Mouse (Mus musculus): ENCODE data around the gene Tmprss5. TPM values are rescaled to one million over a fixed set of nuclear protein-coding genes. Genes with fewer than 3 reads are reported as not detected.

Tmprss5 gene
- 6.0 and 6.9 TPM in 2 replicates for polyA plus RNA-seq (2012; rRNA removed)

- DNase-seq (ENCODE audit: extremely low spot score in 1 of 2, low spot score in 1 of 2), result no peak
These were observed at the start of gene Tmprss5 for GRCm38 (mm10) chr9:49081107-49081506. Gene Tmprss5 (plus strand): TSS chr9:49081260.

- DNase-seq (ENCODE audit: extremely low spot score in 1 of 2, low spot score in 1 of 2), result peak in 1 of 2 experiments; percentile 39
These were observed 46.3 kb upstream of the Tmprss5 start for GRCm38 (mm10) chr9:49034764-49035163.

- no peak for DNase-seq (ENCODE audit: extremely low spot score in 1 of 2, low spot score in 1 of 2)
These were observed 30.2 kb upstream of the Tmprss5 start for GRCm38 (mm10) chr9:49050901-49051300.

- DNase-seq (ENCODE audit: extremely low spot score in 1 of 2, low spot score in 1 of 2), result peak; percentile 26 to 81
These were observed 29.7 kb upstream of the Tmprss5 start for GRCm38 (mm10) chr9:49051349-49051748.

GRCm38 (mm10) chr9:49054028-49054427 is 27.0 kb upstream of the Tmprss5 start:
- DNase-seq (ENCODE audit: extremely low spot score in 1 of 2, low spot score in 1 of 2), result no peak

GRCm38 (mm10) chr9:49055333-49056205 is 25.5 kb upstream of the Tmprss5 start, which contains the start of gene Zw10:
Gene Zw10 (plus strand): TSS chr9:49055613.
- peak; percentile 93 to 96 for DNase-seq (ENCODE audit: extremely low spot score in 1 of 2, low spot score in 1 of 2)

GRCm38 (mm10) chr9:49076847-49077246 is 4.2 kb upstream of the Tmprss5 start:
- no peak for DNase-seq (ENCODE audit: extremely low spot score in 1 of 2, low spot score in 1 of 2)

- DNase-seq (ENCODE audit: extremely low spot score in 1 of 2, low spot score in 1 of 2), result peak; percentile 8 to 90
These were observed 501 bp downstream of the Tmprss5 start for GRCm38 (mm10) chr9:49081561-49081960.

- no peak for DNase-seq (ENCODE audit: extremely low spot score in 1 of 2, low spot score in 1 of 2)
These were observed 6.3 kb downstream of the Tmprss5 start for GRCm38 (mm10) chr9:49087317-49087716.

GRCm38 (mm10) chr9:49098871-49099270 is 17.8 kb downstream of the Tmprss5 start:
- no peak for DNase-seq (ENCODE audit: extremely low spot score in 1 of 2, low spot score in 1 of 2)

GRCm38 (mm10) chr9:49102328-49102727 is 21.3 kb downstream of the Tmprss5 start:
- no peak for DNase-seq (ENCODE audit: extremely low spot score in 1 of 2, low spot score in 1 of 2)

GRCm38 (mm10) chr9:49109101-49109500 is 28.0 kb downstream of the Tmprss5 start:
- DNase-seq (ENCODE audit: extremely low spot score in 1 of 2, low spot score in 1 of 2), result no peak

GRCm38 (mm10) chr9:49110476-49111220 is 29.6 kb downstream of the Tmprss5 start:
- DNase-seq (ENCODE audit: extremely low spot score in 1 of 2, low spot score in 1 of 2), result no peak

GRCm38 (mm10) chr9:49111296-49111695 is 30.2 kb downstream of the Tmprss5 start:
- no peak for DNase-seq (ENCODE audit: extremely low spot score in 1 of 2, low spot score in 1 of 2)

GRCm38 (mm10) chr9:49118271-49118825 is 37.3 kb downstream of the Tmprss5 start:
- DNase-seq (ENCODE audit: extremely low spot score in 1 of 2, low spot score in 1 of 2), result no peak

GRCm38 (mm10) chr9:49119759-49120158 is 38.7 kb downstream of the Tmprss5 start:
- DNase-seq (ENCODE audit: extremely low spot score in 1 of 2, low spot score in 1 of 2), result no peak

- no peak for DNase-seq (ENCODE audit: extremely low spot score in 1 of 2, low spot score in 1 of 2)
These were observed 44.6 kb downstream of the Tmprss5 start for GRCm38 (mm10) chr9:49125706-49126105.

- no peak for DNase-seq (ENCODE audit: extremely low spot score in 1 of 2, low spot score in 1 of 2)
These were observed 49.5 kb downstream of the Tmprss5 start for GRCm38 (mm10) chr9:49130514-49131010.

- DNase-seq (ENCODE audit: extremely low spot score in 1 of 2, low spot score in 1 of 2), result no peak
These were observed 62.8 kb downstream of the Tmprss5 start for GRCm38 (mm10) chr9:49143841-49144240.

- DNase-seq (ENCODE audit: extremely low spot score in 1 of 2, low spot score in 1 of 2), result no peak
These were observed 64.7 kb downstream of the Tmprss5 start for GRCm38 (mm10) chr9:49145776-49146175.

GRCm38 (mm10) chr9:49147031-49147430 is 66.0 kb downstream of the Tmprss5 start:
- DNase-seq (ENCODE audit: extremely low spot score in 1 of 2, low spot score in 1 of 2), result no peak

Data from frontal cortex, adult 2 months (tissue).